Mouse (Mus musculus) urinary bladder, adult 2 months (tissue): ENCODE data around the gene Il1a. TPM values are rescaled to one million over a fixed set of nuclear protein-coding genes. Genes with fewer than 3 reads are reported as not detected.

Experiments used
- DNase-seq: peaks from one replicate; pipeline ENCODE4 v3.0.0; 2022; ENCODE audit warnings: low spot score
- polyA plus RNA-seq: library from polyadenylated mRNA; depleted of rRNA; stranded (reverse); fragments of >200 nt; gene quantifications from 2 replicates; pipeline ENCODE4 v1.2.3, GENCODE M21; 2012; rRNA removed

The Il1a gene
- polyA plus RNA-seq, 1 experiment = not detected

DNA sequence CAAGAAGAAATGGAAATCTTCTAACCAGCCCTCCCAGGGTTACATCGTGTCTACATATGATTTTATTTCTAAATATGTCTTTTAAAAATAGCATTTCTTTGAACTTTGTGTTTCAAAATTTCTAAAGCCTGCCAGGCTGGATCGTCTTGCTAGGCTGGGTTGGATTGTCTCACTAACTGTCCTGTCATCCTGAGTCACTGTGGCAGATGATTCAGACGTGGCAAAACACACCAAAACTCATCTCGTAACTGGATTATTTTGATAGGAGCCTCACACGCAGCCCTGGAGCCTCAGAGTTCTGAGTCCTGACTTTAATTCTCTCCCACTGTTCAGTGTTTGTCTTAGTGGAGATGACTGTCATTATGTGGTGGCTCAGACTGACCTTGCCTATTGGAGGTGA lies 46.7 kb downstream of the Il1a start:
- no peak for DNase-seq

DNA sequence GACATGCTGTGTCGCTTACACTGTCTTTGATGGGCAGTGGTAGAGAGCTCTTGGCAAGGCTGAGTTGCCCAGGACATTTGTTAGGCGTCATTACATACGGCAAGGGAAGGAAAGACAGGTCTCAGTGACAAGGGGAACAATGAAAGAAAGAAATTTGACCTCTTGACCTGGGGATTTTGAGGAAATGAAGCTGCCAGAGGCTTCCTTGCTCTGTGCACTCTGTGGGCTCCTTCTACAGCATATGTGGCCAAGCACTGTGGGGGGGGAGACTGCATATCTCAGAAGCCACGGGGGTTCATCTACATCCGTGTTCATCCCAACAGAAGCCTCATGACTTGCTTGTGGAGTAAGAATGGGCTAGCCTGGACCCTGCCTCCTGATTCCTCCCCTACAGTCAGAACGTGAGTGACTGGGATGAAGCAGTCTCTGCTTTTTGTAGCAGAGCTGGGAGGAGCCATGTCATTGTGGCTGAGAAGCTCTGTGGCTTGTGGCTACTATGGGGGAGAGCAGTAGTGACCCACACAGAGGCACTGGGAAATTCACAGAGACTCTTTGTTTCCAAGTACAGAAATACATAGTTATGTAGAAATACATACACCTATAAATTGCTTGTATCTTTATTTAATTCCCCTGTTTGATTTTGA lies 48.5 kb downstream of the Il1a start:
- no peak for DNase-seq

GRCm38 (mm10) chr2:129260646-129261045 lies 49.1 kb downstream of the Il1a start:
- DNase-seq = no peak

GRCm38 (mm10) chr2:129258475-129259211 lies 51.1 kb downstream of the Il1a start:
- DNase-seq = no peak

DNA sequence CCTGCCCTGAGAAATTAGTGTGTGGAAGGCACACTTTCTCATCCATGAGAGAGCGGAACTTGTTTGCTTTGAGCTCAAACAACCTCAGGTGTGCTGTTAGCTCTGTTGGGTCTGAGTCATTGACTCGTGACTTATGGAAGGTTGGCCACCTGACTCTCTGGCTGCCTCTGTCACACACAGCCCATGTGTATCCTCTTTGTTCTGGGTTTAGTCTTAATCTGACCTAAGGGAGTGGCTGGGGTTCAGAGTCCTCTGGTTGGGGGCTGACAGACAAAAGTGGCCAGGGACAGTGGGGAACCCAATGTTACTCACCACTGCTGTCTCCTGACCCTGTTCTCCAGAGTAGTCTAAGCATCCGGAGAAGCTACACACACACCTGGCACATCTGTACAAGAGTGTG lies 51.7 kb downstream of the Il1a start:
- DNase-seq = no peak

GRCm38 (mm10) chr2:129256006-129256405 lies 53.8 kb downstream of the Il1a start:
- DNase-seq = no peak

- DNase-seq = no peak
These were observed 55.7 kb downstream of the Il1a start for GRCm38 (mm10) chr2:129254076-129254475.

- no peak for DNase-seq
These were observed 56.2 kb downstream of the Il1a start for GRCm38 (mm10) chr2:129253631-129253970.

GRCm38 (mm10) chr2:129252836-129253630 lies 56.7 kb downstream of the Il1a start:
- no peak for DNase-seq

Other genes starting within 250 kb of the Il1a start
- 10.1 and 12.0 TPM in 2 replicates for gene Ttl, start 244.0 kb downstream of the Il1a start, polyA plus RNA-seq
- gene Polr1b, start 209.0 kb downstream of the Il1a start, polyA plus RNA-seq = 18.3 and 19.1 TPM in 2 replicates
- 19.4 and 19.5 TPM in 2 replicates for gene Chchd5, start 180.3 kb downstream of the Il1a start, polyA plus RNA-seq
- 26.0 and 34.4 TPM in 2 replicates for gene Slc20a1, start 111.2 kb downstream of the Il1a start, polyA plus RNA-seq
- gene Ckap2l, start 12.8 kb downstream of the Il1a start, polyA plus RNA-seq = 0.52 and 1.4 TPM in 2 replicates
- 0.28 and 0.49 TPM in 2 replicates for gene Il1b, start 61.2 kb upstream of the Il1a start, polyA plus RNA-seq
- not detected in 2 replicates for gene F830045P16Rik, start 226.6 kb upstream of the Il1a start, polyA plus RNA-seq